8 mouse cellular contexts compared by ENCODE assay signal in genomic region chr10:80418311-80418710, GRCm38 (mm10). TPM values are rescaled to one million over a fixed set of nuclear protein-coding genes. Genes with fewer than 3 reads are reported as not detected.
DNase-seq lines count a peak whose midpoint lies in the region; ATAC-seq and TF ChIP-seq lines count a peak whose summit lies in the region.

No protein-coding gene starts in this region.

- no peak overlapping the region for H3K4me2 ChIP-seq in embryonic facial prominence, embryonic 12.5 days (replicated peaks)
- H3K4me2 ChIP-seq in intestine, embryonic 16.5 days (ENCODE audit: low read depth, low read length), result no peak overlapping the region

- H3K36me3 ChIP-seq in embryonic facial prominence, embryonic 12.5 days, result peaks cover 99% of the 10 kb centered on the region
- H3K36me3 ChIP-seq in embryonic facial prominence, embryonic 10.5 days (replicated peaks), result peaks cover 100% of the 10 kb centered on the region
- H3K36me3 ChIP-seq in E14TG2a.4 (ENCODE audit: insufficient read depth, low read length), result peaks cover 100% of the 10 kb centered on the region
- peaks cover 43% of the 10 kb centered on the region for H3K36me3 ChIP-seq in intestine, embryonic 16.5 days (ENCODE audit: control insufficient read depth, insufficient read depth, low read length)

- 0 out of 2 replicates have a peak, but pooled peaks cover 9% of the 10 kb centered on the region for H3K4me1 ChIP-seq in embryonic facial prominence, embryonic 12.5 days
- H3K4me1 ChIP-seq in embryonic facial prominence, embryonic 10.5 days, result no peaks in the 10 kb centered on the region
- H3K4me1 ChIP-seq in E14TG2a.4 (replicated peaks; ENCODE audit: low read depth, low read length), result peaks cover 89% of the 10 kb centered on the region
- peaks cover 40% of the 10 kb centered on the region for H3K4me1 ChIP-seq in intestine, embryonic 16.5 days (ENCODE audit: control insufficient read depth, insufficient read depth, low read length)

- no peaks in the 10 kb centered on the region for H3K9me3 ChIP-seq in embryonic facial prominence, embryonic 12.5 days
- H3K9me3 ChIP-seq in embryonic facial prominence, embryonic 10.5 days, result no peaks in the 10 kb centered on the region
- no peaks in the 10 kb centered on the region for H3K9me3 ChIP-seq in E14TG2a.4 (ENCODE audit: low read length)
- no peaks in the 10 kb centered on the region for H3K9me3 ChIP-seq in intestine, embryonic 16.5 days (ENCODE audit: control insufficient read depth, low read length)

- WGBS in embryonic facial prominence, embryonic 12.5 days, result 83% methylated on average over 3 of the region's 3 CpGs
- WGBS in embryonic facial prominence, embryonic 10.5 days, result 92% methylated on average over 3 of the region's 3 CpGs
- 43% methylated on average over 3 of the region's 3 CpGs for WGBS in intestine, embryonic 16.5 days

- no peak overlapping the region for H3K4me3 ChIP-seq in embryonic facial prominence, embryonic 12.5 days
- no peak overlapping the region for H3K4me3 ChIP-seq in embryonic facial prominence, embryonic 10.5 days
- H3K4me3 ChIP-seq in E14TG2a.4 (replicated peaks; ENCODE audit: low read length), result 0 out of 2 replicates have a peak overlapping the region, but pooled peaks have one; percentile 4
- no peak overlapping the region for H3K4me3 ChIP-seq in intestine, embryonic 16.5 days (ENCODE audit: low read length)

- TF ChIP-seq CTCF in E14TG2a.4 (conservative IDR thresholded peaks at IDR 0.05; ENCODE audit: low read length), result no peak

- DNase-seq in embryonic facial prominence, embryonic 10.5 days (ENCODE audit: low spot score), result no peak
- DNase-seq in cerebellum, adult 9-11 months, result peak; percentile 92
- no peak for DNase-seq in frontal cortex, postnatal 25 days (ENCODE audit: low spot score in 2 of 2)

- H3K27ac ChIP-seq in embryonic facial prominence, embryonic 12.5 days, result peak overlapping the region; percentile 38; the same call in 1 of the 2 replicates
- H3K27ac ChIP-seq in embryonic facial prominence, embryonic 10.5 days (replicated peaks), result no peak overlapping the region
- peak overlapping the region; percentile 82 for H3K27ac ChIP-seq in intestine, embryonic 16.5 days (ENCODE audit: low read length)

- no peak overlapping the region for H3K9ac ChIP-seq in embryonic facial prominence, embryonic 12.5 days
- peak overlapping the region; percentile 31 for H3K9ac ChIP-seq in intestine, embryonic 16.5 days (ENCODE audit: low read depth, low read length)

- no peak for ATAC-seq in embryonic facial prominence, embryonic 12.5 days (ENCODE audit: insufficient number of reproducible peaks, insufficient read depth, low FRiP score, low TSS enrichment)
- ATAC-seq in intestine, embryonic 16.5 days, result peak; percentile 59
- ATAC-seq in megakaryocyte progenitor cell, adult 5-6 weeks (replicated peaks; ENCODE audit: poor library complexity), result 0 out of 2 replicates have a peak, but pooled peaks have one; percentile 17
- ATAC-seq in megakaryocyte-erythroid progenitor cell, adult 5-6 weeks (replicated peaks; ENCODE audit: low FRiP score, low TSS enrichment, poor library complexity, severe bottlenecking), result no peak

- no peaks in the 10 kb centered on the region for H3K27me3 ChIP-seq in embryonic facial prominence, embryonic 12.5 days
- no peaks in the 10 kb centered on the region for H3K27me3 ChIP-seq in embryonic facial prominence, embryonic 10.5 days (replicated peaks; ENCODE audit: low read depth, poor library complexity, severe bottlenecking)
- H3K27me3 ChIP-seq in E14TG2a.4 (ENCODE audit: insufficient read depth, low read length), result no peaks in the 10 kb centered on the region
- no peaks in the 10 kb centered on the region for H3K27me3 ChIP-seq in intestine, embryonic 16.5 days (replicated peaks; ENCODE audit: control insufficient read depth, insufficient read depth, low read length)

RNA-seq across cellular contexts. Expression of gene Uqcr11, which starts 11.7 kb away (rescaled TPM):
- 403 and 464 TPM in 2 replicates for polyA plus RNA-seq in embryonic facial prominence, embryonic 12.5 days (2016; fragmentation: Nextera tagmentation; extraction: Ambion mirVana)
- 615 and 629 TPM in 2 replicates for polyA plus RNA-seq in embryonic facial prominence, embryonic 10.5 days (2016; fragmentation: Nextera tagmentation; extraction: Ambion mirVana)
- polyA plus RNA-seq in intestine, embryonic 16.5 days (2015; fragmentation: Nextera tagmentation; extraction: Ambion mirVana), result 1,179 and 1,252 TPM in 2 replicates
- 202 and 210 TPM in 2 replicates for total RNA-seq in megakaryocyte progenitor cell, adult 5-6 weeks (2015)
- 184 and 263 TPM in 2 replicates for total RNA-seq in megakaryocyte progenitor cell, adult 5-6 weeks (2017)
- total RNA-seq in megakaryocyte-erythroid progenitor cell, adult 5-6 weeks (2014; fragmentation: Nextera tagmentation), result 485 and 702 TPM in 2 replicates
- 241 and 254 TPM in 2 replicates for total RNA-seq in megakaryocyte-erythroid progenitor cell, adult 5-6 weeks (2017)

RNA-seq across cellular contexts. Expression of gene Tcf3, which starts 15.1 kb away (rescaled TPM):
- polyA plus RNA-seq in embryonic facial prominence, embryonic 12.5 days (2016; fragmentation: Nextera tagmentation; extraction: Ambion mirVana), result 251 and 258 TPM in 2 replicates
- 225 and 235 TPM in 2 replicates for polyA plus RNA-seq in embryonic facial prominence, embryonic 10.5 days (2016; fragmentation: Nextera tagmentation; extraction: Ambion mirVana)
- polyA plus RNA-seq in intestine, embryonic 16.5 days (2015; fragmentation: Nextera tagmentation; extraction: Ambion mirVana), result 62.7 and 62.9 TPM in 2 replicates
- total RNA-seq in megakaryocyte progenitor cell, adult 5-6 weeks (2015), result 29.9 and 35.3 TPM in 2 replicates
- total RNA-seq in megakaryocyte progenitor cell, adult 5-6 weeks (2017), result 33.5 and 51.0 TPM in 2 replicates
- 154 and 175 TPM in 2 replicates for total RNA-seq in megakaryocyte-erythroid progenitor cell, adult 5-6 weeks (2014; fragmentation: Nextera tagmentation)
- total RNA-seq in megakaryocyte-erythroid progenitor cell, adult 5-6 weeks (2017), result 57.9 and 99.8 TPM in 2 replicates

RNA-seq across cellular contexts. Expression of gene Mbd3, which starts 19.0 kb away (rescaled TPM):
- polyA plus RNA-seq in embryonic facial prominence, embryonic 12.5 days (2016; fragmentation: Nextera tagmentation; extraction: Ambion mirVana), result 332 and 349 TPM in 2 replicates
- polyA plus RNA-seq in embryonic facial prominence, embryonic 10.5 days (2016; fragmentation: Nextera tagmentation; extraction: Ambion mirVana), result 371 and 377 TPM in 2 replicates
- polyA plus RNA-seq in intestine, embryonic 16.5 days (2015; fragmentation: Nextera tagmentation; extraction: Ambion mirVana), result 133 and 144 TPM in 2 replicates
- 91.1 and 96.6 TPM in 2 replicates for total RNA-seq in megakaryocyte progenitor cell, adult 5-6 weeks (2015)
- 82.8 and 90.8 TPM in 2 replicates for total RNA-seq in megakaryocyte progenitor cell, adult 5-6 weeks (2017)
- 105 and 113 TPM in 2 replicates for total RNA-seq in megakaryocyte-erythroid progenitor cell, adult 5-6 weeks (2014; fragmentation: Nextera tagmentation)
- 80.0 and 93.8 TPM in 2 replicates for total RNA-seq in megakaryocyte-erythroid progenitor cell, adult 5-6 weeks (2017)

RNA-seq across cellular contexts. Expression of gene Mex3d, which starts 30.9 kb away (rescaled TPM):
- 13.1 and 14.9 TPM in 2 replicates for polyA plus RNA-seq in embryonic facial prominence, embryonic 12.5 days (2016; fragmentation: Nextera tagmentation; extraction: Ambion mirVana)
- 6.4 and 7.1 TPM in 2 replicates for polyA plus RNA-seq in embryonic facial prominence, embryonic 10.5 days (2016; fragmentation: Nextera tagmentation; extraction: Ambion mirVana)
- polyA plus RNA-seq in intestine, embryonic 16.5 days (2015; fragmentation: Nextera tagmentation; extraction: Ambion mirVana), result 1.9 and 2.7 TPM in 2 replicates
- total RNA-seq in megakaryocyte progenitor cell, adult 5-6 weeks (2015), result 1.9 and 4.3 TPM in 2 replicates
- total RNA-seq in megakaryocyte progenitor cell, adult 5-6 weeks (2017), result 2.7 and 7.9 TPM in 2 replicates
- 8.0 and 9.1 TPM in 2 replicates for total RNA-seq in megakaryocyte-erythroid progenitor cell, adult 5-6 weeks (2014; fragmentation: Nextera tagmentation)
- total RNA-seq in megakaryocyte-erythroid progenitor cell, adult 5-6 weeks (2017), result 13.0 and 14.7 TPM in 2 replicates

Comparison
In these comparisons a context has a peak if more than half of its experiments do, and no peak if none do; other contexts are left out.
1. ATAC-seq: peak in intestine, embryonic 16.5 days (single experiment) and megakaryocyte progenitor cell, adult 5-6 weeks (single experiment); none in embryonic facial prominence, embryonic 12.5 days (single experiment) and megakaryocyte-erythroid progenitor cell, adult 5-6 weeks (single experiment).